Mouse (Mus musculus): ENCODE measurements around the gene Cd3d. TPM values are rescaled to one million over a fixed set of nuclear protein-coding genes. Genes with fewer than 3 reads are reported as not detected.
"Not testable (repeated sequence)": the region's sequence is repeated elsewhere in the genome, so short reads cannot be mapped to it uniquely, and the experiment has no call there.

Gene Cd3d
- polyA plus RNA-seq (2012): not detected in 2 replicates

- no peak within 1 kb of the TSS for H3K4me3 ChIP-seq (replicated peaks)
Observed at GRCm38 (mm10) chr9:44981676-44982075, at the start of gene Cd3d. Gene Cd3d (plus strand): TSS chr9:44981786.

GRCm38 (mm10) chr9:44941756-44942155 lies 39.8 kb upstream of the Cd3d start:
- H3K27me3 ChIP-seq (ENCODE audit: control insufficient read depth): no peaks in the 10 kb centered on the region
- H3K4me1 ChIP-seq (ENCODE audit: control insufficient read depth): no peaks in the 10 kb centered on the region
- peaks cover 97% of the 10 kb centered on the region for H3K36me3 ChIP-seq (ENCODE audit: control insufficient read depth)
- H3K9me3 ChIP-seq (ENCODE audit: control insufficient read depth, low read length): no peaks in the 10 kb centered on the region
- no peak overlapping the region for H3K4me3 ChIP-seq (replicated peaks)
- TF ChIP-seq GATA1 (IDR thresholded peaks at IDR 0.05; ENCODE audit: low read length) (no peak), TAL1 (IDR thresholded peaks at IDR 0.05; ENCODE audit: low read length) (no peak)

More at GRCm38 (mm10) chr9:44981676-44982075, at the start of gene Cd3d:
- no peak for TF ChIP-seq TAL1 (IDR thresholded peaks at IDR 0.05; ENCODE audit: low read length)
- Histone ChIP-seq H3K27me3 (ENCODE audit: control insufficient read depth) (peaks cover under 1% of the 10 kb centered on the region; the same call in 1 of the 2 replicates), H3K9me3 (ENCODE audit: control insufficient read depth, low read length) (no peaks in the 10 kb centered on the region), H3K4me1 (ENCODE audit: control insufficient read depth) (peaks cover 14% of the 10 kb centered on the region), H3K36me3 (ENCODE audit: control insufficient read depth) (no peaks in the 10 kb centered on the region)

GRCm38 (mm10) chr9:44942421-44942820 lies 39.2 kb upstream of the Cd3d start:
- Histone ChIP-seq H3K36me3 (ENCODE audit: control insufficient read depth) (peaks cover 97% of the 10 kb centered on the region), H3K4me3 (replicated peaks) (no peak overlapping the region), H3K9me3 (ENCODE audit: control insufficient read depth, low read length) (no peaks in the 10 kb centered on the region), H3K4me1 (ENCODE audit: control insufficient read depth) (no peaks in the 10 kb centered on the region), H3K27me3 (ENCODE audit: control insufficient read depth) (no peaks in the 10 kb centered on the region)
- no peak for TF ChIP-seq TAL1 (IDR thresholded peaks at IDR 0.05; ENCODE audit: low read length)
- TF ChIP-seq GATA1 (IDR thresholded peaks at IDR 0.05; ENCODE audit: low read length): no peak

- H3K36me3 ChIP-seq (ENCODE audit: control insufficient read depth): peaks cover 99% of the 10 kb centered on the region
- no peaks in the 10 kb centered on the region for H3K9me3 ChIP-seq (ENCODE audit: control insufficient read depth, low read length)
- no peak overlapping the region for H3K4me3 ChIP-seq (replicated peaks)
- no peaks in the 10 kb centered on the region for H3K27me3 ChIP-seq (ENCODE audit: control insufficient read depth)
- no peak for TF ChIP-seq GATA1 (IDR thresholded peaks at IDR 0.05; ENCODE audit: low read length)
- no peak for TF ChIP-seq TAL1 (IDR thresholded peaks at IDR 0.05; ENCODE audit: low read length)
- no peaks in the 10 kb centered on the region for H3K4me1 ChIP-seq (ENCODE audit: control insufficient read depth)
Observed at GRCm38 (mm10) chr9:44946185-44946695, 35.3 kb upstream of the Cd3d start.

- Histone ChIP-seq H3K9me3 (ENCODE audit: control insufficient read depth, low read length) (no peaks in the 10 kb centered on the region), H3K4me1 (ENCODE audit: control insufficient read depth) (no peaks in the 10 kb centered on the region), H3K27me3 (ENCODE audit: control insufficient read depth) (no peaks in the 10 kb centered on the region), H3K36me3 (ENCODE audit: control insufficient read depth) (peaks cover 99% of the 10 kb centered on the region), H3K4me3 (replicated peaks) (no peak overlapping the region)
- TF ChIP-seq TAL1 (IDR thresholded peaks at IDR 0.05; ENCODE audit: low read length): no peak
- no peak for TF ChIP-seq GATA1 (IDR thresholded peaks at IDR 0.05; ENCODE audit: low read length)
Observed at GRCm38 (mm10) chr9:44947836-44948235, 33.8 kb upstream of the Cd3d start.

DNA sequence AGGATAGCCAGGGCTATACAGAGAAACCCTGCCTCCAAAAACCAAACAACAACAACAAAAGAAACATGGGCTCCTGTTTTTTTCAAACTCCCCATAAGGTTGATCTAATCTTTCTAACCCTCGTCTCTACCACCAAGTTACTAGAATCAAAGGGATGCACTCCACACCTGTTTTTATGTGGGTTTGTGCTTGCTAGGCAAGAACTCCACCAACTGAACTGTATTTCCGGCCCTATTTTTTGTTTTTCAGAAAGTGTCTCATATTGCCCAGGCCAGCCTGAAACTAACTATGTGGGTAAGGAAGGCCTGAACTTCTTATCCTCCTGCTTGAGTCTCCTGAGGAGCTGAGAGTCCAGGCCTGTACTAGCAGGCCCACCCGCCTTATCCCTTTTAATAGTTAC lies 27.2 kb upstream of the Cd3d start:
- Histone ChIP-seq H3K4me1 (ENCODE audit: control insufficient read depth) (peaks cover 3% of the 10 kb centered on the region), H3K9me3 (ENCODE audit: control insufficient read depth, low read length) (no peaks in the 10 kb centered on the region), H3K36me3 (ENCODE audit: control insufficient read depth) (peaks cover 96% of the 10 kb centered on the region), H3K27me3 (ENCODE audit: control insufficient read depth) (no peaks in the 10 kb centered on the region), H3K4me3 (replicated peaks) (no peak overlapping the region)
- TF ChIP-seq GATA1 (IDR thresholded peaks at IDR 0.05; ENCODE audit: low read length) (no peak), TAL1 (IDR thresholded peaks at IDR 0.05; ENCODE audit: low read length) (no peak)

GRCm38 (mm10) chr9:44965126-44965832 lies 16.3 kb upstream of the Cd3d start, which contains the start of gene Ube4a:
Gene Ube4a (minus strand): TSS chr9:44965600.
- Histone ChIP-seq H3K9me3 (ENCODE audit: control insufficient read depth, low read length) (no peaks in the 10 kb centered on the region), H3K27me3 (ENCODE audit: control insufficient read depth) (peaks cover 3% of the 10 kb centered on the region), H3K36me3 (ENCODE audit: control insufficient read depth) (peaks cover 33% of the 10 kb centered on the region), H3K4me3 (replicated peaks) (peak within 1 kb of the TSS; percentile 95), H3K4me1 (ENCODE audit: control insufficient read depth) (peaks cover 40% of the 10 kb centered on the region)
- TF ChIP-seq TAL1 (IDR thresholded peaks at IDR 0.05; ENCODE audit: low read length) (no peak), GATA1 (IDR thresholded peaks at IDR 0.05; ENCODE audit: low read length) (no peak)

DNA sequence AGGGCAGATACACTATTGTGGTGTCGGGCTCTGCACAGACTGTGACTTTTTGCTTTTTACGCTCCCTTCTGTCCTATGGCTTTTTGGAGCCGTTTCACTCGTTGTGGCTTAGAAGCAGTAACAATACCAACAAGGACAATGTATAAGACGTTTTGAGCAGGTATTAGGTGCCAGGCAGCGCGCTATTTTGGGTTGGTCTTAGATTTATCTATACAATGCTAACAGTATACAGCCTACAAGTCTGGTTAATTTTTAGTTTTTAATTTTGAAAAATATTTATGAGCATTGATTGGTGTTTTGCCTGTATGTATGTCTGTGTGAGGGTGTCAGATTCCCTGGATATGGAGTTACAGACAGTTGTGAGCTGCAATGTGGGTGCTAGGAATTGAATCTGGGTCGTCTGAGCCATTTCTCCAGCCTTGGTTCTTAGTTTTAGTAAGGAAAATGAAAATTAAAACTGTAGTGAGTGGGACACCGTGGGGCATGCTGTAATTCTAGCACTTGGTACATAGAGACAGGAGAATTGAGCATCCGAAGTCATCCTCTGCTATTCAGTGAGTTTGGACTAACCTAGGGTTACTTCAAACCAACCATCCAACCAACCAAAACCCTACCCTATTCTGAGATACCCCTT lies 15.6 kb upstream of the Cd3d start:
- Histone ChIP-seq H3K27me3 (ENCODE audit: control insufficient read depth) (peaks cover 9% of the 10 kb centered on the region), H3K4me1 (ENCODE audit: control insufficient read depth) (peaks cover 38% of the 10 kb centered on the region), H3K4me3 (replicated peaks) (peak overlapping the region; percentile 95), H3K9me3 (ENCODE audit: control insufficient read depth, low read length) (no peaks in the 10 kb centered on the region), H3K36me3 (ENCODE audit: control insufficient read depth) (peaks cover 27% of the 10 kb centered on the region)
- no peak for TF ChIP-seq TAL1 (IDR thresholded peaks at IDR 0.05; ENCODE audit: low read length)
- no peak for TF ChIP-seq GATA1 (IDR thresholded peaks at IDR 0.05; ENCODE audit: low read length)

DNA sequence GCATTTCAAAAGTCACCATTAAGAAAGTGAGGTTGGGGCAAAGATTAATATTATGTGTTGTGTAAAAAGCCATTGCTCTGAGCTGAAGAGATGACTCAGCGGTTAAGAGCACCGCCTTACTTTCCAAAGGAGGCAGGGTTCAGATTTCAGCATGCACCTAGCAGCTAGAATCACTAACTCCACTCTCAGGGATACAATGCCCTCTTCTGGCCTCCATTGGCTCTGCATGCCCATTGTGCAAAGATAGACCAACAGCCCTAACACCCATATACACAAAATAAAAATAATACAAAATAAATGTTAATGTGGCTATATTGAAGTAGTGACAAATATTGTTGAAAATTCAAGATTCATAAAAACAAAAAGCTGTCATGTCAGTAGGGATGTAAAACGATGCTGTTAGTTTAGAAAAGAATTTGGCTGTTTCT lies 14.8 kb upstream of the Cd3d start:
- Histone ChIP-seq H3K36me3 (ENCODE audit: control insufficient read depth) (peaks cover 18% of the 10 kb centered on the region), H3K4me3 (replicated peaks) (no peak overlapping the region), H3K27me3 (ENCODE audit: control insufficient read depth) (peaks cover 13% of the 10 kb centered on the region), H3K9me3 (ENCODE audit: control insufficient read depth, low read length) (no peaks in the 10 kb centered on the region), H3K4me1 (ENCODE audit: control insufficient read depth) (peaks cover 38% of the 10 kb centered on the region)
- TF ChIP-seq TAL1 (IDR thresholded peaks at IDR 0.05; ENCODE audit: low read length): no peak
- TF ChIP-seq GATA1 (IDR thresholded peaks at IDR 0.05; ENCODE audit: low read length): no peak

DNA sequence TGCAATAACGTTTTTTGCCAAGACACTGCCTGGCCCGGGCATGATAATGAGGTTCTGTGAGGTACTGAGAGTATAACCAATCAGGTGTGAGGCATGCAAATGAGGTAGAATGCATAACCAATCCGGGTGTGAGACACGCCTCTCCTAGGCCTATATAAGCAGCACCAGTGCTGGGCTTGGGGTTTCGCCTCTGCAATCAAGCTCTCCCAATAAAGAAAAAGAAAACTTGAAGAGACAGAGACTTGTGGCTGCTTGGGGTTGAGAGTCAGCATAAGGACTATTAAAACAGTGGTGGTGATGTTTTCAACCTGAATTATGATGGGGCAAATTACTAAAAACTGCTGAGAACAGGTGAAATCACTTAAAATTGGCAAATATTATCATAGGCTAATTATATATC lies 13.8 kb upstream of the Cd3d start:
- Histone ChIP-seq H3K27me3 (ENCODE audit: control insufficient read depth) (peaks cover 15% of the 10 kb centered on the region), H3K4me1 (ENCODE audit: control insufficient read depth) (peaks cover 38% of the 10 kb centered on the region)
- H3K9me3 ChIP-seq (ENCODE audit: control insufficient read depth, low read length); H3K36me3 ChIP-seq (ENCODE audit: control insufficient read depth); H3K4me3 ChIP-seq (replicated peaks): not testable (repeated sequence)
